Mouse (Mus musculus): ENCODE results near the gene Idh2.

DNA sequence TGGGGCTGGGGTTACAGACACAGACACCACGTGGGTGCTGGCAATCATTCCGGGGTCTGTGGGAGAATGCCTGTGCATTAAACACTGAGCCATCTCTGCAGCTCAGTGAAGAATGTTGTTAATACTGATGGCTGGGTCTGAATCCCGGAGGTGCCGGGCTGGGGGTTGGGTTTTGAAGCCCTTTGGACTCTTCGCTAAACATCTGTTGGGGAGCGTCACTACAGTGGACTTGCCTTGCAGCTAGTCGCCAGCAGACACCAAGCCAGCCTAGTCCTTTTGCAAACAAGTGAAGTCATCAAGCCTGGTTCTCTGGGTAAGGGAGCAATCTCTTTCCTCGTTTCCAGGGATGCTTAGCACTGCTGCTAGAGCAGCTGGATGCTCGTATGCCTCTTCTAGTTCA is 27.0 kb downstream of the Idh2 start:
- no peak for TF ChIP-seq POLR2A (IDR thresholded peaks at IDR 0.05; ENCODE audit: insufficient read depth, low read depth, low read length)
- no peak for TF ChIP-seq EP300 (IDR thresholded peaks at IDR 0.05; ENCODE audit: insufficient read depth, low read depth, low read length)

Measured in heart, adult 2 months (tissue).